Mouse (Mus musculus): ENCODE results near the gene Dhx9.

GRCm38 (mm10) chr1:153453146-153453642 is 34.3 kb downstream of the Dhx9 start:
- no peak for TF ChIP-seq CTCF (IDR thresholded peaks at IDR 0.05; ENCODE audit: low read depth)
- no peak for TF ChIP-seq EP300 (IDR thresholded peaks at IDR 0.05; ENCODE audit: low read depth)

Measured in liver, embryonic 14.5 days (tissue).